Mouse (Mus musculus): ENCODE measurements at regions not wholly inside any gene's neighbourhood (a gene's known extent, or its start where the extent isn't known, plus 50 kb on each side); places are given as distances from the start of the nearest gene placed in this dataset.
"Not testable (repeated sequence)": the region's sequence is repeated elsewhere in the genome, so short reads cannot be mapped to it uniquely, and the experiment has no call there.

GRCm38 (mm10) chr12:113597163-113597562 lies 53.5 kb downstream of the Adam6a start:
- DNase-seq (ENCODE audit: low read depth, low spot score): peak; percentile 51

- peak; percentile 67 for DNase-seq (ENCODE audit: low read depth, low spot score)
These were observed 67.2 kb downstream of the Adam6a start for GRCm38 (mm10) chr12:113610924-113611323.

DNA sequence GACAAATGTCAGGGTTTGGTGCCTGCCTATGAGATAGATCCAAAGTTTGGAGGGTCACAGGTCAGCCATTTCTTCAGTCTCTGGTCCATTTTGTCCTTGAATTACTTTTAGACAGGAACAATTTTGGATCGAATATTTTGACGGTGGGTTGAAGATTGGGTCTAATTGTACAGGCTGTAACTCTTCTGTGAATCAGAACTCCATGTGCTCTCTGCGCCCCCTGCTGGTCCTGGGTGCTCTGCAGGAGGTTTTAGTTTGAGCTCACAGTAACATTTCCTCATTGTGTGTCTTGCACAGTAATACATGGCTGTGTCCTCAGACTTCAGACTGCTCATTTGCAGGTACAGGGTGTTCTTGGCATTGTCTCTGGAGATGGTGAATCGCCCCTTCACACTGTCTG lies 81.5 kb downstream of the Adam6a start:
- not testable (repeated sequence) for DNase-seq (ENCODE audit: low read depth, low spot score)

DNA sequence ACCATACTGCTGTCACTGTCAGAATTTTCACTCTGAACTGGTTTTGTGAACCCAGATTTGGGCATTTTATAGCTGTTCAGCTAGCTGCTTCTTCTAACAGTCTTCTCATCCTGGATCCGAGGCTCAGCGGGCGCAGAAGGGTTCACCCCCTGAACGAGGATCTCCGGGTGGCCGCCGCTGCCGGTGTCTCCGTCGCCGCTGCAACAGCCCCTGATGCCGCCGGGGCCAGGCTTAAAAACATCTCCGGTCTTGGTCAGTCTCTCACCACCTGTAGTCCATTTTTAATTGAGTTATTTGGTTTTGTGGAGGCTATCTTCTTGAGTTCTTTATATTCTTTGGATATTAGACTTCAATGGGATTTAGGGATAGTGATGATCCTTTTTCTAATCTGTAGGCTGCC lies 87.1 kb downstream of the Adam6a start:
- DNase-seq (ENCODE audit: low read depth, low spot score): not testable (repeated sequence)

All from CD4-positive, CD25-positive, alpha-beta regulatory T cell, adult 2 months (primary cell).